Mouse (Mus musculus) liver, postnatal 0 days (tissue): ENCODE results near the gene Sema4a. TPM values are rescaled to one million over a fixed set of nuclear protein-coding genes. Genes with fewer than 3 reads are reported as not detected.

Source experiments
- ATAC-seq: fragments of 200-750 bp; cut with Nextera tagmentation; 2 replicates; pipeline ENCODE4 v1.8.0; 2017; ENCODE audit warnings: mild to moderate bottlenecking, moderate library complexity
- DNase-seq: peaks from one replicate; pipeline ENCODE4 v3.0.0-alpha.2; 2016
- H3K27ac ChIP-seq: fragments of 300-500 bp; sonication (generic); 2 replicates; pipeline ENCODE4 v1.5.1; 2014; ENCODE audit warnings: antibody characterized with exemption, moderate library complexity, mild to moderate bottlenecking, low read depth
- H3K27me3 ChIP-seq: fragments of 300-500 bp; sonication (generic); 2 replicates; pipeline ENCODE4 v1.6.1; 2014; ENCODE audit warnings: low read length, control low read depth, mixed read lengths; ENCODE audit not compliant: insufficient read depth
- H3K36me3 ChIP-seq: fragments of 300-500 bp; sonication (generic); replicated peaks from 2 replicates; pipeline ENCODE4 v1.6.1; 2014; ENCODE audit warnings: mild to moderate bottlenecking, control low read depth, low read length, moderate library complexity, mixed read lengths; ENCODE audit not compliant: insufficient read depth
- H3K4me1 ChIP-seq: fragments of 300-500 bp; sonication (generic); 2 replicates; pipeline ENCODE4 v1.6.1; 2014; ENCODE audit warnings: antibody characterized with exemption, mild to moderate bottlenecking, control low read depth; ENCODE audit not compliant: insufficient read depth
- H3K4me2 ChIP-seq: fragments of 300-500 bp; sonication (generic); 2 replicates; pipeline ENCODE4 v1.6.1; 2014; ENCODE audit warnings: low read depth, mild to moderate bottlenecking, low read length, moderate library complexity, mixed read lengths
- H3K4me3 ChIP-seq: fragments of 300-500 bp; sonication (generic); 2 replicates; pipeline ENCODE4 v1.5.1; 2014; ENCODE audit warnings: low read depth, low read length
- H3K9ac ChIP-seq: fragments of 300-500 bp; sonication (generic); replicated peaks from 2 replicates; pipeline ENCODE4 v1.6.1; 2014; ENCODE audit warnings: mild to moderate bottlenecking, moderate library complexity
- H3K9me3 ChIP-seq: fragments of 300-500 bp; sonication (generic); 2 replicates; pipeline ENCODE4 v1.6.1; 2016; ENCODE audit warnings: mild to moderate bottlenecking, control low read depth, low read length, mixed read lengths
- CTCF ChIP-seq: sonication (generic); IDR thresholded peaks from 2 replicates; pipeline ENCODE4 v1.5.1; 2016; ENCODE audit warnings: antibody characterized with exemption, low read depth
- EP300 ChIP-seq: IDR thresholded peaks from 2 replicates; pipeline ENCODE4 v1.6.1; 2016; ENCODE audit warnings: antibody characterized with exemption, low read depth, mild to moderate bottlenecking
- WGBS: fragments of 180-500 bp; shearing (Covaris S2); extraction: QIAGEN DNeasy Blood & Tissue Kit; methylation state at CpG from one replicate; pipeline ENCODE4 v1.1.7; 2014; ENCODE audit not compliant: insufficient replicate concordance; 5-methylcytosine and 5-hydroxymethylcytosine counted together
- polyA plus RNA-seq: library from polyadenylated mRNA; unstranded; fragments of >200 nt; fragmentation: Nextera tagmentation; extraction: Ambion mirVana; gene quantifications from 2 replicates; pipeline ENCODE4 v1.2.1, GENCODE M21; 2015

The Sema4a gene
- polyA plus RNA-seq, 1 experiment from 2014 or later: 30.0 TPM

GRCm38 (mm10) chr3:88442888-88443287, 18.1 kb downstream of the Sema4a start:
- H3K4me1 ChIP-seq: peaks cover 37% of the 10 kb centered on the region
- no peaks in the 10 kb centered on the region for H3K9me3 ChIP-seq
- ATAC-seq: peak; percentile 89
- H3K9ac ChIP-seq: no peak overlapping the region
- H3K36me3 ChIP-seq: peaks cover 13% of the 10 kb centered on the region; the same call in 1 of the 2 replicates
- H3K27me3 ChIP-seq: no peaks in the 10 kb centered on the region
- TF ChIP-seq EP300: no peak
- TF ChIP-seq CTCF: no peak
- 25% methylated on average over 7 of the region's 7 CpGs for WGBS
- peak overlapping the region; percentile 62; the same call in 1 of the 2 replicates for H3K27ac ChIP-seq
- no peak overlapping the region for H3K4me3 ChIP-seq
- peak; percentile 58 for DNase-seq
- no peak overlapping the region for H3K4me2 ChIP-seq

DNA sequence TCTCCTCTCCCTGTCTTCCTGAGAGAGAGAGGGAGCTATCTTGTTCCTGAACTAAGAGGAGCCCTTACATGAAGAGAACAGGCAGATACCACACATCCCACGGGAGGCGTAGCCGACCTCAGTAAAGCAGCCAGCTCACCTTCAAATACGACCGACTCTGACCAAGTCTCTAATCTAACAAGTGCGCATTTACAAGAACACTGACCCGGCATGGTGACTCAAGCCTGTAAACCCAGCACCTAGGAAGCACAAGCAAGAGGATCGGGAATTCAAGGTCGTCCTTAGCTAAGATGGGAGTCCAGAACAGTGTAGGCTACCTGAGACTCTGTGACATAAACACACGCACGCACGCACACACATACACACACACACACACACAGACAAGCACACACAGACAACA, 18.5 kb downstream of the Sema4a start:
- Histone ChIP-seq H3K4me3 (no peak overlapping the region), H3K4me2 (no peak overlapping the region), H3K27me3 (no peaks in the 10 kb centered on the region), H3K9ac (no peak overlapping the region), H3K4me1 (peaks cover 33% of the 10 kb centered on the region), H3K36me3 (peaks cover 16% of the 10 kb centered on the region), H3K27ac (peak overlapping the region; percentile 62; the same call in 1 of the 2 replicates), H3K9me3 (no peaks in the 10 kb centered on the region)
- WGBS: 75% methylated on average over 12 of the region's 12 CpGs
- TF ChIP-seq CTCF: no peak
- TF ChIP-seq EP300: no peak
- no peak; the same call in 1 of the 2 replicates for ATAC-seq
- no peak for DNase-seq

DNA sequence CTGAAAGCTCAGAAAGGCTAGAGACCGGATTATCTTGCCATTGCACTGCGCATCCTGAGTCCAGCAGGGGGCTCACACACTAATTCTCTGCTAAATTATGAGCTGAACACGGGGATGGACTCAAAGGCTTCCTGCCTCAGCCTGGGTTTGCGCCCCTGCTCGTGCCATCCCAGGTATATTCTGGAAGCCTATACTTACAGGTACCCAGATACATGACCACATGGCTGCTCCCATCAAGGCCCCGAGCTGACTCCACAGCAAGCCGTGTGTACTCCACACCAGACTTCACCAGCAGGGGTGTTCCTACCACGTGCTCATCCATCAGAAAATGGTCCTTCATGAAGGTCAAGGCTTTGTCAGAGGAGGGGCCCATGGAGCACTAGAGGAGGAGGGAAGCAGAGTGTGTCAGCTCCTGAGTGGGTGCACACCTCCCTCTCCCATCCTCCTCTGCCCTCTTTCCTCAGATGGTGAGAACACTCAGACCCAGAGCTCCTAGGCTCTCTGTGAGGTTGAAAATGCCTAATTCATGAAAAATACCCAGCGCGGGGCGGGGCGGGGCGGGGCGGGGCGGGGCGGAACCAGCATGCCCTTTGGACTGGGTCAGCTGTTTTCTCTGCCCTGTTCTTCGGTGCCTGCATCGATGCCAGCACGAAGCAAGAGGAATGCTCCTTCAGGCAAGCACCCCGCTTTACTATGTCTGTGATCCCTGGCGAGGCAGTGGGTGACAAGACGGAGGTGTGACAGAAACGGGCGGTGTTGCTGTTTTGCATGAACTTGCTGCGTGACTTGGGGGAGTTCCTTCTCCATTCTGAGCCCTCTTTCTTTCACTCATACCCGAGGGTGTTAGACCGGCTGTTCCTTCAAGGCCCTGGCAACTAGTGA, 20.2 kb downstream of the Sema4a start:
- no peaks in the 10 kb centered on the region for H3K27me3 ChIP-seq

GRCm38 (mm10) chr3:88439582-88439981, 21.4 kb downstream of the Sema4a start:
- no peak overlapping the region for H3K4me2 ChIP-seq
- H3K9ac ChIP-seq: no peak overlapping the region
- H3K27me3 ChIP-seq: no peaks in the 10 kb centered on the region
- H3K36me3 ChIP-seq: peaks cover 20% of the 10 kb centered on the region
- ATAC-seq (no peak), DNase-seq (no peak)
- 61% methylated on average over 4 of the region's 4 CpGs for WGBS
- peaks cover 28% of the 10 kb centered on the region for H3K4me1 ChIP-seq
- no peak for TF ChIP-seq EP300
- TF ChIP-seq CTCF: no peak
- no peak overlapping the region for H3K27ac ChIP-seq
- no peak overlapping the region for H3K4me3 ChIP-seq
- no peaks in the 10 kb centered on the region for H3K9me3 ChIP-seq

More for the DNA sequence above, 20.2 kb downstream of the Sema4a start:
- TF ChIP-seq CTCF (peak; percentile 67), EP300 (no peak)
- Histone ChIP-seq H3K27ac (0 out of 2 replicates have a peak overlapping the region, but pooled peaks have one; percentile 34), H3K4me1 (peaks cover 28% of the 10 kb centered on the region), H3K4me2 (peak overlapping the region; percentile 60), H3K9ac (0 out of 2 replicates have a peak overlapping the region, but pooled peaks have one; percentile 19), H3K4me3 (peak overlapping the region; percentile 13; the same call in 1 of the 2 replicates), H3K9me3 (no peaks in the 10 kb centered on the region), H3K36me3 (peaks cover 16% of the 10 kb centered on the region)
- WGBS: 16% methylated on average over 24 of the region's 27 CpGs
- DNase-seq: peak; percentile 57
- peak; percentile 61 for ATAC-seq

DNA sequence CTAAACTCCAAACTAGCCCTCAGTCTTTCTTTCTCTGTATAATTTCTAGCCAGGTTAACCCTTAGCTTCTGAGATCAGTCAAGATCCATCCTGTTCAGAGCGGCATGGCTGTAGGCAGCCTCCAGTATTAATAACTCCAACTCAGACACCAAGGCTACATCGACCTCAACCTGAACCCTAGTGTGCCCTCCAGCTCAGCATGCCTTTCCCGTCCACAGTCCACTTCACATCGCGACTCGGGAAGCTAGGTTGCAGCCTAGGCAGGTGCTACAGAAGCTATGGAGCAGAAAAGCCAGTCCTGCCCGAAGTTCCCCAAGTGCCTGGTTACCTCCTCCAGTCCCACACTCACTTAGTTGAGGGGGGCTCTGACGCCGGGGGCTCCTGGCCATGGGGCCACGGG, 23.5 kb downstream of the Sema4a start:
- Histone ChIP-seq H3K27me3 (no peaks in the 10 kb centered on the region), H3K4me2 (no peak overlapping the region), H3K4me1 (peaks cover 21% of the 10 kb centered on the region), H3K9me3 (no peaks in the 10 kb centered on the region), H3K36me3 (peaks cover 20% of the 10 kb centered on the region), H3K4me3 (no peak overlapping the region), H3K27ac (no peak overlapping the region), H3K9ac (0 out of 2 replicates have a peak overlapping the region, but pooled peaks have one; percentile 16)
- no peak for DNase-seq
- ATAC-seq: no peak
- TF ChIP-seq CTCF (no peak), EP300 (no peak)
- WGBS: 68% methylated on average over 10 of the region's 10 CpGs

GRCm38 (mm10) chr3:88436395-88437201, 24.4 kb downstream of the Sema4a start:
- DNase-seq: peak; percentile 60
- TF ChIP-seq EP300: no peak
- TF ChIP-seq CTCF: peak; percentile 61
- 18% methylated on average over 29 of the region's 29 CpGs for WGBS
- Histone ChIP-seq H3K9ac (0 out of 2 replicates have a peak overlapping the region, but pooled peaks have one; percentile 16), H3K4me3 (0 out of 2 replicates have a peak overlapping the region, but pooled peaks have one; percentile 6), H3K36me3 (peaks cover 20% of the 10 kb centered on the region), H3K4me2 (peak overlapping the region; percentile 58; the same call in 1 of the 2 replicates), H3K27me3 (no peaks in the 10 kb centered on the region), H3K9me3 (no peaks in the 10 kb centered on the region), H3K27ac (no peak overlapping the region), H3K4me1 (peaks cover 17% of the 10 kb centered on the region)
- ATAC-seq: peak; percentile 35
